Mouse (Mus musculus) brain, embryonic 14.5 days (tissue): ENCODE measurements around the gene Megf11.

Experiments
- CTCF ChIP-seq: fragments of 200-500 bp; IDR thresholded peaks from 2 replicates; pipeline ENCODE4 v1.5.1; 2012; ENCODE audit warnings: inconsistent platforms, mild to moderate bottlenecking, moderate library complexity, borderline replicate concordance; ENCODE audit not compliant: insufficient read depth, insufficient read length; ENCODE audit errors: extremely low read depth
- POLR2A ChIP-seq: fragments of 200-500 bp; IDR thresholded peaks from 2 replicates; pipeline ENCODE4 v1.6.1; 2012; ENCODE audit warnings: mild to moderate bottlenecking, inconsistent platforms, borderline replicate concordance; ENCODE audit not compliant: poor library complexity, insufficient read depth, insufficient read length, severe bottlenecking; ENCODE audit errors: extremely low read depth

GRCm38 (mm10) chr9:64702391-64702790, 317.0 kb downstream of the Megf11 start:
- TF ChIP-seq CTCF, result no peak
- no peak for TF ChIP-seq POLR2A
